Mouse (Mus musculus) erythroblast, embryonic 14.5 days (primary cell): ENCODE measurements around the gene Fam78a.

Experiments
- GATA1 ChIP-seq: IDR thresholded peaks from 2 replicates; pipeline ENCODE4 v1.6.1; 2012; ENCODE audit warnings: low read length, inconsistent platforms, mixed read lengths
- TAL1 ChIP-seq: IDR thresholded peaks from 3 replicates; pipeline ENCODE4 v1.6.1; 2012; ENCODE audit warnings: low read length, inconsistent platforms, mixed read lengths

- TF ChIP-seq GATA1 = no peak
- TF ChIP-seq TAL1 = no peak
These were observed 3.8 kb upstream of the Fam78a start for GRCm38 (mm10) chr2:32088372-32088981.
